Mouse (Mus musculus) midbrain, postnatal 0 days (tissue): ENCODE measurements around the gene Epb41l5. TPM values are rescaled to one million over a fixed set of nuclear protein-coding genes. Genes with fewer than 3 reads are reported as not detected.

Experiments
- ATAC-seq: fragments of 200-750 bp; cut with Nextera tagmentation; 2 replicates; pipeline ENCODE4 v1.8.0; 2017; ENCODE audit warnings: moderate number of reproducible peaks, mild to moderate bottlenecking, moderate TSS enrichment, moderate library complexity; ENCODE audit not compliant: low FRiP score
- DNase-seq: peaks from one replicate; pipeline ENCODE4 v3.0.0-alpha.2; 2015; ENCODE audit warnings: low spot score
- H3K27ac ChIP-seq: fragments of 300-500 bp; sonication (generic); 2 replicates; pipeline ENCODE4 v1.5.1; 2014; ENCODE audit warnings: low read depth, mild to moderate bottlenecking, low read length, mixed read lengths
- H3K27me3 ChIP-seq: fragments of 300-500 bp; sonication (generic); 2 replicates; pipeline ENCODE4 v1.6.1; 2014; ENCODE audit warnings: low read length, control low read depth, mixed read lengths; ENCODE audit not compliant: insufficient read depth
- H3K36me3 ChIP-seq: fragments of 300-500 bp; sonication (generic); 2 replicates; pipeline ENCODE4 v1.6.1; 2014; ENCODE audit warnings: low read length, control low read depth, mixed read lengths; ENCODE audit not compliant: insufficient read depth
- H3K4me1 ChIP-seq: fragments of 300-500 bp; sonication (generic); 2 replicates; pipeline ENCODE4 v1.6.1; 2014; ENCODE audit warnings: mild to moderate bottlenecking, control low read depth, antibody characterized with exemption, low read length, mixed read lengths; ENCODE audit not compliant: insufficient read depth
- H3K4me2 ChIP-seq: fragments of 300-500 bp; sonication (generic); 2 replicates; pipeline ENCODE4 v1.6.1; 2014; ENCODE audit warnings: low read depth, mild to moderate bottlenecking, low read length, mixed read lengths; ENCODE audit not compliant: poor library complexity, severe bottlenecking
- H3K4me3 ChIP-seq: fragments of 300-500 bp; sonication (generic); 2 replicates; pipeline ENCODE4 v1.5.1; 2014; ENCODE audit warnings: low read depth, mild to moderate bottlenecking, low read length, moderate library complexity
- H3K9ac ChIP-seq: fragments of 300-500 bp; sonication (generic); replicated peaks from 2 replicates; pipeline ENCODE4 v1.6.1; 2014; ENCODE audit warnings: mild to moderate bottlenecking, low read length, moderate library complexity, mixed read lengths; ENCODE audit not compliant: poor library complexity, severe bottlenecking
- H3K9me3 ChIP-seq: fragments of 300-500 bp; sonication (generic); 2 replicates; pipeline ENCODE4 v1.6.1; 2016; ENCODE audit warnings: low read length, control low read depth
- CTCF ChIP-seq: IDR thresholded peaks from 2 replicates; pipeline ENCODE4 v1.5.1; 2016; ENCODE audit warnings: antibody characterized with exemption, mild to moderate bottlenecking
- WGBS: fragments of 180-500 bp; shearing (Covaris S2); extraction: QIAGEN DNeasy Blood & Tissue Kit; methylation state at CpG from one replicate; pipeline ENCODE4 v1.1.7; 2014; 5-methylcytosine and 5-hydroxymethylcytosine counted together
- polyA plus RNA-seq: library from polyadenylated mRNA; unstranded; fragments of >200 nt; fragmentation: Nextera tagmentation; extraction: Ambion mirVana; gene quantifications from 2 replicates; pipeline ENCODE4 v1.2.1, GENCODE M21; 2015
- total RNA-seq: library from RNA; depleted of rRNA; stranded (reverse); fragments of >200 nt; gene quantifications from 2 replicates; pipeline ENCODE4 v1.2.3, GENCODE M21; 2014

Epb41l5 gene
- total and polyA plus RNA-seq, 2 experiments from 2014 or later = 12.8 to 13.5 TPM

- Histone ChIP-seq H3K36me3 (peaks cover 12% of the 10 kb centered on the region; the same call in 1 of the 2 replicates), H3K4me2 (peak within 1 kb of the TSS; percentile 90), H3K4me3 (peak within 1 kb of the TSS; percentile 65), H3K9ac (peak within 1 kb of the TSS; percentile 81), H3K9me3 (no peaks in the 10 kb centered on the region), H3K27me3 (no peaks in the 10 kb centered on the region), H3K27ac (peak within 1 kb of the TSS; percentile 78), H3K4me1 (peaks cover 12% of the 10 kb centered on the region; the same call in 1 of the 2 replicates)
- peak; percentile 83 for DNase-seq
- TF ChIP-seq CTCF = no peak
- peak; percentile 95 for ATAC-seq
- WGBS = 1% methylated on average over 64 of the region's 82 CpGs
Observed at GRCm38 (mm10) chr1:119525689-119526591, 122.9 kb downstream of the Epb41l5 start, which contains the start of gene Tmem185b. Tmem185b (plus strand) TSS chr1:119526160.

- Histone ChIP-seq H3K36me3 (peaks cover 12% of the 10 kb centered on the region; the same call in 1 of the 2 replicates), H3K27me3 (no peaks in the 10 kb centered on the region), H3K4me1 (peaks cover 12% of the 10 kb centered on the region; the same call in 1 of the 2 replicates), H3K4me3 (peak overlapping the region; percentile 65), H3K4me2 (peak overlapping the region; percentile 90), H3K9me3 (no peaks in the 10 kb centered on the region), H3K27ac (0 out of 2 replicates have a peak overlapping the region, but pooled peaks have one; percentile 78), H3K9ac (peak overlapping the region; percentile 81)
- WGBS = 4% methylated on average over 5 of the region's 5 CpGs
- ATAC-seq (no peak), DNase-seq (peak; percentile 73)
- peak; percentile 41; the same call in 1 of the 2 replicates for TF ChIP-seq CTCF
Observed at GRCm38 (mm10) chr1:119525004-119525444, 123.8 kb downstream of the Epb41l5 start.

GRCm38 (mm10) chr1:119523826-119524225 is 125.0 kb downstream of the Epb41l5 start:
- TF ChIP-seq CTCF = no peak
- DNase-seq (no peak), ATAC-seq (no peak)
- H3K4me2 ChIP-seq = no peak overlapping the region
- H3K27me3 ChIP-seq = no peaks in the 10 kb centered on the region
- WGBS = 94% methylated on average over 7 of the region's 7 CpGs
- H3K4me3 ChIP-seq = no peak overlapping the region
- H3K27ac ChIP-seq = no peak overlapping the region
- peaks cover 12% of the 10 kb centered on the region; the same call in 1 of the 2 replicates for H3K4me1 ChIP-seq
- H3K9me3 ChIP-seq = no peaks in the 10 kb centered on the region
- H3K36me3 ChIP-seq = peaks cover 10% of the 10 kb centered on the region; the same call in 1 of the 2 replicates
- H3K9ac ChIP-seq = no peak overlapping the region

- no peak overlapping the region for H3K9ac ChIP-seq
- H3K36me3 ChIP-seq = peaks cover 5% of the 10 kb centered on the region; the same call in 1 of the 2 replicates
- TF ChIP-seq CTCF = no peak
- WGBS = 88% methylated on average over 7 of the region's 7 CpGs
- no peaks in the 10 kb centered on the region for H3K27me3 ChIP-seq
- H3K4me3 ChIP-seq = no peak overlapping the region
- no peaks in the 10 kb centered on the region for H3K9me3 ChIP-seq
- H3K27ac ChIP-seq = no peak overlapping the region
- no peak overlapping the region for H3K4me2 ChIP-seq
- DNase-seq (no peak), ATAC-seq (no peak)
- H3K4me1 ChIP-seq = peaks cover 12% of the 10 kb centered on the region; the same call in 1 of the 2 replicates
Observed at GRCm38 (mm10) chr1:119523369-119523768, 125.4 kb downstream of the Epb41l5 start.

- no peak overlapping the region for H3K4me2 ChIP-seq
- H3K4me1 ChIP-seq = peaks cover 12% of the 10 kb centered on the region; the same call in 1 of the 2 replicates
- no peak for DNase-seq
- no peak for ATAC-seq
- no peaks in the 10 kb centered on the region for H3K9me3 ChIP-seq
- H3K4me3 ChIP-seq = no peak overlapping the region
- H3K27ac ChIP-seq = no peak overlapping the region
- H3K36me3 ChIP-seq = 0 out of 2 replicates have a peak, but pooled peaks cover 4% of the 10 kb centered on the region
- TF ChIP-seq CTCF = no peak
- WGBS = 94% methylated on average over 4 of the region's 4 CpGs
- H3K9ac ChIP-seq = no peak overlapping the region
- no peaks in the 10 kb centered on the region for H3K27me3 ChIP-seq
Observed at GRCm38 (mm10) chr1:119522726-119523125, 126.1 kb downstream of the Epb41l5 start.

- no peak overlapping the region for H3K4me3 ChIP-seq
- no peak overlapping the region for H3K9ac ChIP-seq
- no peak overlapping the region for H3K4me2 ChIP-seq
- no peak for TF ChIP-seq CTCF
- H3K27ac ChIP-seq = no peak overlapping the region
- 78% methylated on average over 7 of the region's 7 CpGs for WGBS
- DNase-seq (no peak), ATAC-seq (no peak)
- H3K4me1 ChIP-seq = peaks cover 9% of the 10 kb centered on the region; the same call in 1 of the 2 replicates
- H3K9me3 ChIP-seq = no peaks in the 10 kb centered on the region
- H3K27me3 ChIP-seq = no peaks in the 10 kb centered on the region
- no peaks in the 10 kb centered on the region for H3K36me3 ChIP-seq
Observed at GRCm38 (mm10) chr1:119521681-119522080, 127.1 kb downstream of the Epb41l5 start.
